Mouse (Mus musculus) ES-E14 (cell line): ENCODE measurements at regions not wholly inside any gene's neighbourhood (a gene's known extent, or its start where the extent isn't known, plus 50 kb on each side); places are given as distances from the start of the nearest gene placed in this dataset.

ENCODE experiments used
- DNase-seq: peaks from one replicate; pipeline ENCODE4 v3.0.0-alpha.2; 2013; ENCODE audit warnings: low read depth, low spot score
- H3K27ac ChIP-seq: 2 replicates; pipeline ENCODE4 v1.5.1; 2012; ENCODE audit warnings: low read depth, mild to moderate bottlenecking, low read length, moderate library complexity, mixed read lengths; ENCODE audit not compliant: poor library complexity, insufficient read depth, severe bottlenecking
- H3K36me3 ChIP-seq: 2 replicates; pipeline ENCODE4 v1.6.1; 2012; ENCODE audit warnings: mild to moderate bottlenecking, low read length, moderate library complexity, mixed read lengths; ENCODE audit not compliant: control insufficient read depth, poor library complexity, insufficient read depth, severe bottlenecking
- H3K4me1 ChIP-seq, 2 experiments: fragments of 150-350 bp in 1 of 2; sonication (generic) in 1 of 2; 2 replicates each; pipeline ENCODE4 v1.6.1; 2012; ENCODE audit warnings: low read length in 2 of 2, mild to moderate bottlenecking in 1 of 2, mixed read lengths in 1 of 2; ENCODE audit not compliant: control insufficient read depth in 2 of 2, insufficient read depth in 2 of 2, poor library complexity in 1 of 2
- H3K4me3 ChIP-seq, 2 experiments: fragments of 150-350 bp in 1 of 2; sonication (generic) in 1 of 2; 2 replicates each; pipeline ENCODE4 v1.5.1; 2012; ENCODE audit warnings: low read length in 2 of 2, low read depth in 1 of 2, mild to moderate bottlenecking in 1 of 2, mixed read lengths in 1 of 2; ENCODE audit not compliant: insufficient read depth in 1 of 2, poor library complexity in 1 of 2, severe bottlenecking in 1 of 2
- H3K9ac ChIP-seq: 2 replicates; pipeline ENCODE4 v1.6.1; 2012; ENCODE audit warnings: low read depth, mild to moderate bottlenecking, low read length, mixed read lengths; ENCODE audit not compliant: poor library complexity, insufficient read depth, severe bottlenecking
- H3K9me3 ChIP-seq: fragments of 150-350 bp; sonication (generic); 2 replicates; pipeline ENCODE4 v1.6.1; 2012; ENCODE audit warnings: low read depth, mild to moderate bottlenecking, low read length; ENCODE audit not compliant: control insufficient read depth, insufficient read depth
- CHD2 ChIP-seq: IDR thresholded peaks from 2 replicates; pipeline ENCODE4 v1.6.1; 2014; ENCODE audit warnings: mild to moderate bottlenecking, low read depth, low read length, inconsistent platforms
- HCFC1 ChIP-seq: IDR thresholded peaks from 2 replicates; pipeline ENCODE4 v1.6.1; 2012; ENCODE audit warnings: low read length, inconsistent platforms, borderline replicate concordance; ENCODE audit not compliant: insufficient read depth
- MAFK ChIP-seq: IDR thresholded peaks from 2 replicates; pipeline ENCODE4 v1.6.1; 2014; ENCODE audit warnings: mild to moderate bottlenecking, low read depth, low read length, inconsistent platforms; ENCODE audit not compliant: insufficient read depth
- ZC3H11A ChIP-seq: IDR thresholded peaks from 2 replicates; pipeline ENCODE4 v1.6.1; 2012; ENCODE audit warnings: low read depth, mild to moderate bottlenecking, inconsistent platforms, low read length, borderline replicate concordance
- ZNF384 ChIP-seq: IDR thresholded peaks from 2 replicates; pipeline ENCODE4 v1.6.1; 2012; ENCODE audit warnings: low read depth, low read length, inconsistent platforms
- in situ Hi-C, 2 experiments: fragments of 600-800 bp; cut with MboI; formaldehyde crosslinking; loops; one replicate each; pipeline ENCODE4 v1.15.1; 2025; ENCODE audit warnings: low sequenced_read_pairs in 2 of 2, inconsistent platforms in 1 of 2; ENCODE audit not compliant: unreplicated experiment in 2 of 2

DNA sequence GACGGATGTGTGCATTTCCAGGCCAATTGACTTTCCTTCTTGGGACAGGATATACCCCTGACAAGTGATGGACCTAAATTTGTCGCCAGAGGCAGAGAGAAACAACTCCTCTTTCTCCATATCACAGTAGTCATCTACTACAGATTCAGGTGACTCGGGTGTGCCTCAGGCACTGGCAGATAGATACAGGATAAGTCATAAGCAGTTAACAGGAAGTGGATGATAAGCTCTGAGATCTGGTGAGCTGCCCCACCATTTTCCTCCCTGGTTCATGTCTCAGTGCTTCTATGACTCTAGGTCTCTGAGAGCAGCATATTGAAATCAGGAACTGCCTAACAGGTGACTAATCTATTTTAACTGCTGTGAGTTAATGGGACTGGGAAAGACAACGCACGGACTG is 73.4 kb upstream of the Ubl3 start:
- no peaks in the 10 kb centered on the region for H3K9me3 ChIP-seq
- H3K27ac ChIP-seq: no peak overlapping the region
- H3K9ac ChIP-seq: no peak overlapping the region
- no peaks in the 10 kb centered on the region for H3K36me3 ChIP-seq
- 0 out of 4 replicates have a peak, but pooled peaks cover 0 to 4% of the 10 kb centered on the region in 2 experiments for H3K4me1 ChIP-seq
- TF ChIP-seq CHD2: no peak
- no peak for TF ChIP-seq HCFC1
- TF ChIP-seq MAFK: no peak
- TF ChIP-seq ZC3H11A: no peak
- TF ChIP-seq ZNF384: no peak
- H3K4me3 ChIP-seq: no peak overlapping the region
- in situ Hi-C loops: no loop called here
- no peak for DNase-seq

DNA sequence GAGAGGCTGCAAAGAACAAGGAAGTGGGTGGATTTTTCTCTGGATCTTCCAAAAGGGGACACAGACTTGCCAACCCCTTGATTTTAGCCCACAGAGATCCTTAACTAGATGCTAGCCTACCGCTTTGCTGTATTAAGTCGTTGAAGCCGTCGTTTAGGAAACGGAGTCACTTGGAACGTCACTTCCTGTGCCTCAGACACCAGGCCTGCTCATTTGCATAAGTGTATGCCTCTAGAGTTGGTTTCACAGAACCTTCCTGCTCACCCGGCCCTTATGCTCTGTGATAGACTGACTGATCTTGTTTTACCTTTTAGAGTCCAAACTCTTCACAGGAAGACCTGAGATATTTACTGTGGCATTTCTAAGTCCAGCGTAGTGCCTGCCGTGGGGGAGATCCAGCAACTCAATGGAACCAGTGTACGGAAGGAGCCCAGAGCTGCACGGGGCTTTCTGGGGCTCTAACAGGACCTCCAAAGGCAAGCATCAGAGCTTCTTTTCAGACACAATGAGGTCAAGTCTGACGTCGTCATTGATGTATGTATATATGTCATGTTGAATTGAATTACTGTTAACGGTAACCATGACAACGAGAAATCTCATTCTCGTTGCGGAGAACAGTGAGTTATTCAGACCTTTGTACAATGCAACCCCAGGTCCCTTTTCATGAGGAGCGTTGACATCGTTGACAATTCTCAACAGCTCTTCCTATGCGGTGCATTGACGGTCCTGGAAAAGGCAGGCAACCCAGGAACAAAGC is 72.2 kb upstream of the Ubl3 start:
- Histone ChIP-seq H3K4me1 (0 out of 4 replicates have a peak, but pooled peaks cover 0 to 4% of the 10 kb centered on the region in 2 experiments), H3K27ac (no peak overlapping the region), H3K4me3 (no peak overlapping the region), H3K9me3 (no peaks in the 10 kb centered on the region), H3K9ac (no peak overlapping the region), H3K36me3 (no peaks in the 10 kb centered on the region)
- no peak for DNase-seq
- TF ChIP-seq MAFK (no peak), ZC3H11A (no peak), HCFC1 (no peak), CHD2 (no peak), ZNF384 (no peak)
- in situ Hi-C loops: no loop called here

DNA sequence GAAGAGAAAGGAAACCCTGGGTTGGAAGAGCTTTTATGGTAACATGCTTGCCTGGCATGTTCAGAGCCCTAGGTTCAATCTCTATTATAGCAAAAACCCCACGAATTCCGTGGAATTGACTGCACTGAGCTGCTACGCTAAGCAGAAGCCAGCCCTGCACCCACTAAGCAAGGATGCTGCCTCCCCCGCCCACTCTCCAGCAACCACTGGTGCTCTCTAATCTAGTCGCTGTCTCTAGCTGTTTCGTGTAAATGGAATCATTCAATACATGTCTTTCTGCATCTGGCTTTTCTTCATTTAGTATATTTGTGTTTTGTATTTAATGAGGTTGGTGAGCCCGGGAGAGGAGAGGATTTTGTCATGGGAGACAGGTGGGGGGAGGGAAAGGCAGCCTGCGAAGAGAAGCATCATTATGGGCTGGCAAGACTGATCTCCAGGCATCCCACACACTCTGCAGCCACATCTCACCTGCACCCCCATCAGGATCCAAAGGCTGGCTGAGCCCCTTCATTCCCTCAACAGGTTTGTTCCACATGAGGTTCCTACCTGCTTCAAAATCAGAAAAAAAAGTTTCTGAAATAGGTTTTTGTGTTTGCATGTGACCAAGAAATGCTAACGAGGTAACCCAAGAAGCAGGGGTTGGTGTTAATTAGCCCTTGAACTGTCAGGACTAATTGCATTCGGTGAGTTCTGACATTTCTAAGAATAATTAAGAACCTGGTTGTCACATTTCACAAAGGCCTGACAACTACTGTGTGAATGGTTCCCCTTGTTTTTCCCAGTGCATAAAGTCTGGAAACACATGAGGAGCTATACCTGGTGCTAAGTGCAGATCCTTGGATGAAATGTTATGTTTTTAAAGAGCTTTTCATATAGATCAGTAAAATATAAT is 68.6 kb upstream of the Ubl3 start:
- H3K4me3 ChIP-seq: no peak overlapping the region
- no peaks in the 10 kb centered on the region for H3K36me3 ChIP-seq
- TF ChIP-seq ZC3H11A (no peak), HCFC1 (no peak), CHD2 (no peak), MAFK (no peak), ZNF384 (no peak)
- no peak for DNase-seq
- 0 out of 4 replicates have a peak, but pooled peaks cover 0 to 4% of the 10 kb centered on the region in 2 experiments for H3K4me1 ChIP-seq
- no peaks in the 10 kb centered on the region for H3K9me3 ChIP-seq
- in situ Hi-C loops: no loop called here
- H3K9ac ChIP-seq: no peak overlapping the region
- H3K27ac ChIP-seq: no peak overlapping the region

DNA sequence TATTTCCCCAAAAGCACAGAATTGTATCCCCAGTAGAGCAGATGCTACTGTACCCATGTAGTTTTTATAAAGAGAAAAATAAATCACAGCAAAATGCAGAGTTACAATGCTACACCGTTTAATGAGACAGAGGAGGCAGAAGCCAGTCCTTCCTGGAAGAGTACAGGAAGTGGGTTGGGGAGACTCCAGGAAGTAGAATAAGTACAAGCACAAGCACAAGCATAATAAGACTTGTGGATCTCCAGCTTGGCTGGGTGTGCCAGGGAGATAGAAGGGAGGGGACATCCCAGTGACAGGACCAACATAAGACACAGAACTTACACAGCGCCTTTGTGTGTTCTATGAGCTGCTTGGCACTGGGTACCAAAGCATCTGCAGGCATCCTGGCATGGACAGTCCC is 67.3 kb upstream of the Ubl3 start:
- DNase-seq: no peak
- 0 out of 4 replicates have a peak, but pooled peaks cover 0 to 4% of the 10 kb centered on the region in 2 experiments for H3K4me1 ChIP-seq
- H3K4me3 ChIP-seq: no peak overlapping the region
- H3K27ac ChIP-seq: no peak overlapping the region
- H3K9ac ChIP-seq: no peak overlapping the region
- in situ Hi-C loops: no loop called here
- no peaks in the 10 kb centered on the region for H3K9me3 ChIP-seq
- TF ChIP-seq MAFK: no peak
- no peaks in the 10 kb centered on the region for H3K36me3 ChIP-seq
